Mouse (Mus musculus) heart, embryonic 14.5 days (tissue): ENCODE measurements around the gene Rbm26. TPM values are rescaled to one million over a fixed set of nuclear protein-coding genes. Genes with fewer than 3 reads are reported as not detected.
A peak's percentile ranks its signal among the peaks of the same experiment; 100 is the strongest.

ENCODE experiments used
- ATAC-seq: fragments of 200-750 bp; cut with Nextera tagmentation; 2 replicates; pipeline ENCODE4 v1.8.0; 2017; ENCODE audit warnings: low read depth, moderate TSS enrichment; ENCODE audit not compliant: insufficient number of reproducible peaks, insufficient read depth, low FRiP score
- H3K27ac ChIP-seq, 2 experiments: fragments of 200-500 bp in 1 of 2; fragments of 300-500 bp in 1 of 2; sonication (generic) in 1 of 2; replicated peaks in 1 of 2; 2 replicates each; pipeline ENCODE4 v1.5.1; 2012 to 2014; ENCODE audit warnings: low read depth in 2 of 2, low read length in 2 of 2, control low read depth in 1 of 2, mild to moderate bottlenecking in 1 of 2, mixed read lengths in 1 of 2; ENCODE audit not compliant: control insufficient read depth in 1 of 2, insufficient read depth in 1 of 2
- H3K27me3 ChIP-seq: fragments of 300-500 bp; sonication (generic); 2 replicates; pipeline ENCODE4 v1.6.1; 2014; ENCODE audit warnings: mild to moderate bottlenecking, low read length, control low read depth; ENCODE audit not compliant: control insufficient read depth, insufficient read depth
- H3K36me3 ChIP-seq: fragments of 300-500 bp; sonication (generic); 2 replicates; pipeline ENCODE4 v1.6.1; 2014; ENCODE audit warnings: mild to moderate bottlenecking, control low read depth, low read length, mixed read lengths; ENCODE audit not compliant: control insufficient read depth, insufficient read depth
- H3K4me1 ChIP-seq, 2 experiments: fragments of 200-500 bp in 1 of 2; fragments of 300-500 bp in 1 of 2; sonication (generic) in 1 of 2; 2 replicates each; pipeline ENCODE4 v1.6.1; 2012 to 2014; ENCODE audit warnings: low read length in 2 of 2, control low read depth in 1 of 2, mixed read lengths in 1 of 2; ENCODE audit not compliant: control insufficient read depth in 2 of 2, insufficient read depth in 2 of 2
- H3K4me2 ChIP-seq: fragments of 300-500 bp; sonication (generic); 2 replicates; pipeline ENCODE4 v1.6.1; 2014; ENCODE audit warnings: mild to moderate bottlenecking, low read length
- H3K4me3 ChIP-seq, 2 experiments: fragments of 200-500 bp in 1 of 2; fragments of 300-500 bp in 1 of 2; sonication (generic) in 1 of 2; 2 replicates each; pipeline ENCODE4 v1.5.1; 2012 to 2014; ENCODE audit warnings: low read length in 2 of 2, mild to moderate bottlenecking in 2 of 2, control low read depth in 1 of 2, low read depth in 1 of 2, moderate library complexity in 1 of 2; ENCODE audit not compliant: control insufficient read depth in 1 of 2, insufficient read depth in 1 of 2
- H3K9ac ChIP-seq: fragments of 300-500 bp; sonication (generic); 2 replicates; pipeline ENCODE4 v1.6.1; 2014; ENCODE audit warnings: mild to moderate bottlenecking, low read length
- H3K9me3 ChIP-seq: fragments of 300-500 bp; sonication (generic); 2 replicates; pipeline ENCODE4 v1.6.1; 2016; ENCODE audit warnings: low read length, control low read depth; ENCODE audit not compliant: control insufficient read depth
- WGBS: fragments of 180-500 bp; shearing (Covaris S2); extraction: QIAGEN DNeasy Blood & Tissue Kit; methylation state at CpG from one replicate; pipeline ENCODE4 v1.1.7; 2014; 5-methylcytosine and 5-hydroxymethylcytosine counted together
- polyA plus RNA-seq: library from polyadenylated mRNA; unstranded; fragments of >200 nt; fragmentation: Nextera tagmentation; extraction: Ambion mirVana; gene quantifications from 2 replicates; pipeline ENCODE4 v1.2.1, GENCODE M21; 2014

The Rbm26 gene
- polyA plus RNA-seq: 23.1 and 25.9 TPM in 2 replicates

DNA sequence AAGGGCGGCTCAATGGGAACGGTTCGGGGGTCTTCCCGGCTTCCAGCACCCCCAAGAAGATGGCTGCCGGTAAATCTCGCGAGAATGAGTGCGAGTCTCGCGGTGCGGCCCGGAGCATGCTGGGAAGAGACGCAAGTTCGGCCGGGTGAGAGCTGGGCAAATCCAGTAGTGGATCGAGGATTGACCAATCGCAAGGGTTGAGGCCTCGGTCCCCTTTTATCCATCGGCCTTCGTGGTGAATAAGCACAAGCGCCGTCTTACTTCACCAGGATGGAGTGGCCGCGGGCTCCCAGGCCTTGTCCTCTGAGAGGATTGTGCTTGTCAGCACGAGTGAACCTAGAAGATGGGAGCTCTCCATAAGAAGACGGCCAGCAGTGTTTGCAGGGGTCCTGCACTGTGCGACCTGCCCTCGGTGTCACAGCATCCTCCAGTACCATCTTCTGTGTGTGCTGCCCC is at the start of gene Rbm26:
Rbm26 (minus strand) TSS at position 90 of the 456 bp plus-strand sequence.
- H3K4me3 ChIP-seq: peak within 1 kb of the TSS; percentile 98
- peak; percentile 95 for ATAC-seq
- under 1% methylated on average over 28 of the region's 28 CpGs for WGBS

GRCm38 (mm10) chr14:105225790-105226189 is 48.7 kb upstream of the Rbm26 start:
- no peaks in the 10 kb centered on the region for H3K4me1 ChIP-seq
- H3K27ac ChIP-seq: no peak overlapping the region
- H3K4me3 ChIP-seq: no peak overlapping the region
- no peak overlapping the region for H3K4me2 ChIP-seq
- H3K27me3 ChIP-seq: no peaks in the 10 kb centered on the region
- H3K9ac ChIP-seq: no peak overlapping the region
- no peak for ATAC-seq
- H3K36me3 ChIP-seq: no peaks in the 10 kb centered on the region
- H3K9me3 ChIP-seq: no peaks in the 10 kb centered on the region
- whole genome bisulfite sequencing: 86% methylated on average over 4 of the region's 4 CpGs

More for the DNA sequence above, at the start of gene Rbm26:
- Histone ChIP-seq H3K9ac (peak within 1 kb of the TSS; percentile 99), H3K36me3 (no peaks in the 10 kb centered on the region), H3K4me2 (peak within 1 kb of the TSS; percentile 96), H3K4me1 (peaks cover 0 to 25% of the 10 kb centered on the region in 2 experiments; a peak in 3 of 4 replicates), H3K27me3 (no peaks in the 10 kb centered on the region), H3K9me3 (no peaks in the 10 kb centered on the region), H3K27ac (peak within 1 kb of the TSS; percentile 88 to 89)

DNA sequence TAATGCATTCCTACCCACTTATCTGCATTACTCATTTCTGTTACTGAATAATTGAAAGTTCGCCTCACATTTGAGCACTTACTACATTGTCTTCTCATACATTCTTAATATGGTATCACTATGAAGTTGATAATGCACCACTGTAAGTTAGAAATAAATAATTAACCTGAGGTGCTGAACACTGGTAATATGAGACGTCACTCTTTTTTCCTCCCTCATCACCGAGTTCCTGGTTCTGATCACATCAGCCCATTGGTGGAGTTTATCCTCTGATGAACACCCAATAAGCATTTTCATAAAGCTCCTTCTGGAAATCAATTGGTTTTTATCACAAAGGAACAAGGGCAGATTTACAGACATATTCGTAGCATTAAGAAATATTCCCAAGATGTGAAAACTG is 45.1 kb upstream of the Rbm26 start:
- no peak for ATAC-seq
- Histone ChIP-seq H3K27ac (no peak overlapping the region), H3K9me3 (no peaks in the 10 kb centered on the region), H3K27me3 (no peaks in the 10 kb centered on the region), H3K4me2 (no peak overlapping the region), H3K4me1 (no peaks in the 10 kb centered on the region), H3K4me3 (no peak overlapping the region), H3K9ac (no peak overlapping the region), H3K36me3 (no peaks in the 10 kb centered on the region)
- WGBS: 71% methylated on average over 4 of the region's 4 CpGs

DNA sequence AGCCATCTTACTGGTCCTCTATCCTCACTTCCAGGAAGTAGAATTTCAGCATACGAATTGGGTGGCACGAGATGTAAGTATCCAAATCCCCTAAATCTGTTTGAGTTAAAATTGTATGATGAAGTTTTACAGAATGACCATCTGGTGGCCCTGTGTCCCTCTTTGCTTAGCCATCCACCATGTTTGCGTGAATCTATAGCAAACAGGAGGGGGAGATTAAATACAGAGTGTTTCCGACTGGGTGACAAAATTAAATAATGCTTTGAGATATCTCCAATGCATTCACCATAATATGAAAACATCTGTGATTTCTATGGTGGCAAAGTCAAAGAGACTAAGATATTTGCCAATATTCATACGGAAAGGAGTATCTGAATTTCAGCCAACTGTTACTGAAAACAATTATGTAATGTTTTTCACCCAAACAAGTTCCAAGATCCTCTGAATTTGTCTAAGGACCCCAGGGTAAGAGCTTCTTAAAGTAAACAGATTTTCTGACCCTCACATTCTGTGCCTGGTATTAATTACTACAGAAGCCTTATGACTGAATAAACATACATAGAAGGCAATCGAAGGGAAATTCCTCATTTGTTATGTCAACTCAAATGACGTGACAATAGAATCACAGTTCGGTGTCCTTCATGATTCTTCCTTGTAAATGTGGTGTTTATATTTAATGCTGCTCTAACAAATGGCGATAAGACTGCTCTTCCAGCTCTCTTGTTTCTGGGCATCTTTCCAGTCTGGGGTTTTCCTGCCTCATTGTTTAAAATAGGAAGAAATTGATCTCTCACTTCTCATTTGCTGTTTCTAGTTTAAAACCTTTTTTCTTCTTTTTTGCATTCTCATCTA is 42.6 kb upstream of the Rbm26 start:
- no peak for ATAC-seq
- Histone ChIP-seq H3K27me3 (no peaks in the 10 kb centered on the region), H3K4me1 (no peaks in the 10 kb centered on the region), H3K27ac (no peak overlapping the region), H3K9me3 (no peaks in the 10 kb centered on the region), H3K9ac (no peak overlapping the region), H3K4me2 (no peak overlapping the region), H3K4me3 (no peak overlapping the region), H3K36me3 (no peaks in the 10 kb centered on the region)
- 70% methylated on average over 9 of the region's 9 CpGs for WGBS

DNA sequence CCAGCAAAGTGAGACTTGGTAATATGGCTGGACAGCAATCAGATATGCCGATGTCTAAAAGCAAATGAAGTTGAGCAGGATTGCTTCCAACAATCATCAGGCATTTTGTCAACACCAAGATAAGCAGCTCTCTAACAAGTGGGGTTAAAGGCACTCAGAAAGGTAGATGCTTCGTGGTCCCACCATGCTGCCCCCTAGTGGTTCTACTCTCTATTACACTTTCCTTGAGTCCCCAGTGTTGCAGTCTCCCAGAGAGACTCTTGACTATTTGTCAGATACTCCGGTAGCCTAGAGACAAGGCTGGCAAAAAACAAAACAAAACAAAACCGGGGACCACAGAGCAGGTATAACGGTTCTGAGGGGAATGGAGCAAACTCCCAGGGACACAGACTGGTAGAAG is 21.3 kb upstream of the Rbm26 start:
- WGBS: 39% methylated on average over 5 of the region's 5 CpGs
- no peak for ATAC-seq
- no peaks in the 10 kb centered on the region for H3K36me3 ChIP-seq

DNA sequence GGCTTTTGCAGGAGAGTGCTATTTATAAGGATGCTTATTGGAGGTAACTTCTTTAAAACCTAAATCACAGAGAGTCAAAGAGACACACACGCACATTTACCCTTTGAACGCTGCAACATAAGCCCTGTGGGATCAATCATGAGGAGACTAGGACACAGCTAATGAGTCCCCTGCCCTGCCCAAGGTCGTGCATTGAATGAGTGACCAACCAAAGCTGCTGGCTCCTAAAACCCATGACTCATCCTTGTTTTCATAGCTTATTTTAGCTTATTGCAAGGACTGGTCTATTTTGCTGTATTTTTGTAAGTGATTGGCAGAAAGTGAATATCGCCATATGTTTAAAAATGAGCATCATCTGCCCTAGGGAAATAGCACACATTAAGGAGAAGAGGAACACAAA is 17.6 kb upstream of the Rbm26 start:
- Histone ChIP-seq H3K27ac (no peak overlapping the region), H3K9me3 (no peaks in the 10 kb centered on the region), H3K4me1 (peaks cover 0 to 2% of the 10 kb centered on the region in 2 experiments; a peak in 1 of 4 replicates), H3K4me3 (no peak overlapping the region), H3K4me2 (no peak overlapping the region), H3K9ac (no peak overlapping the region), H3K27me3 (no peaks in the 10 kb centered on the region), H3K36me3 (no peaks in the 10 kb centered on the region)
- WGBS: 52% methylated on average over 4 of the region's 4 CpGs
- no peak for ATAC-seq

More for the DNA sequence above, 21.3 kb upstream of the Rbm26 start:
- no peaks in the 10 kb centered on the region for H3K9me3 ChIP-seq
- H3K4me2 ChIP-seq: no peak overlapping the region
- H3K4me3 ChIP-seq: no peak overlapping the region
- peaks cover 0 to 2% of the 10 kb centered on the region in 2 experiments; a peak in 1 of 4 replicates for H3K4me1 ChIP-seq
- H3K27me3 ChIP-seq: no peaks in the 10 kb centered on the region
- no peak overlapping the region for H3K27ac ChIP-seq
- H3K9ac ChIP-seq: no peak overlapping the region

GRCm38 (mm10) chr14:105184866-105185265 is 7.7 kb upstream of the Rbm26 start:
- no peak overlapping the region for H3K4me2 ChIP-seq
- no peak for ATAC-seq
- H3K27me3 ChIP-seq: no peaks in the 10 kb centered on the region
- H3K27ac ChIP-seq: no peak overlapping the region
- no peaks in the 10 kb centered on the region for H3K36me3 ChIP-seq
- no peaks in the 10 kb centered on the region for H3K4me1 ChIP-seq
- 48% methylated on average over 3 of the region's 3 CpGs for WGBS
- H3K4me3 ChIP-seq: no peak overlapping the region
- no peaks in the 10 kb centered on the region for H3K9me3 ChIP-seq
- no peak overlapping the region for H3K9ac ChIP-seq
